Mouse (Mus musculus) lung, postnatal 0 days (tissue): ENCODE measurements around the gene Ccdc189.

ENCODE experiments used
- CTCF ChIP-seq: IDR thresholded peaks from 2 replicates; pipeline ENCODE4 v1.5.1; 2016; ENCODE audit warnings: antibody characterized with exemption, mild to moderate bottlenecking
- EP300 ChIP-seq: IDR thresholded peaks from 2 replicates; pipeline ENCODE4 v1.6.1; 2016; ENCODE audit warnings: antibody characterized with exemption, mild to moderate bottlenecking, control low read depth

GRCm38 (mm10) chr7:127573503-127574008 lies 14.8 kb downstream of the Ccdc189 start:
- TF ChIP-seq CTCF (no peak; the same call in 1 of the 2 replicates), EP300 (no peak)
